Mouse (Mus musculus): ENCODE measurements around the gene Popdc3.

DNA sequence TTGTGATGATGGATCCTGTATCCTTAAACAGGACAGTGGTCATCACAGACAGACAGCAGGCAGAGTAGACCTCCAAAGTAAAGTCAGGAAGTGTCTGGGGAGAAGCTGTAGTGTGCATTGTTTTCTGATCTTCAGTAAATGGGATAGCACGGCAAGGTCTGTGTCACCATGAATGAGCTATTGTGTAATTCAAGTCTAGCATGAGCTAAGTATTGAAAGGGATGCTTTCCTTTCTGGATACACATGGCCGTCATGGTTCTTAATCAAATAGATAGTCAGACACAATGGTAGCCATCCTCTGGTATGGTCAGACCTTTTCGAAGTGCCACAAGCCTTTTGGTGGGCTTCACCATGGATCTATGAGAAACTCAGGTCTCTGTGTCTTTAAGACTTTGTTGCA, 142.4 kb downstream of the Popdc3 start:
- no peak for TF ChIP-seq TAL1 (IDR thresholded peaks at IDR 0.05; ENCODE audit: low read length)
- TF ChIP-seq GATA1 (IDR thresholded peaks at IDR 0.05; ENCODE audit: low read length) = no peak

Data from erythroblast, embryonic 14.5 days (primary cell).